Mouse (Mus musculus) CD8-positive naive resting alpha-beta T cell, adult 2 months (primary cell): ENCODE results near the gene Rpl9-ps6.
"Not testable (repeated sequence)": the region's sequence is repeated elsewhere in the genome, so short reads cannot be mapped to it uniquely, and the experiment has no call there.

Experiments used
- DNase-seq, 2 experiments: peaks; one replicate each; pipeline ENCODE4 v3.0.0; 2022; ENCODE audit warnings: low read depth in 2 of 2, low spot score in 2 of 2

The Rpl9-ps6 gene

GRCm38 (mm10) chr19:32481511-32481910 is 15.1 kb upstream of the Rpl9-ps6 start:
- no peak for DNase-seq

GRCm38 (mm10) chr19:32480791-32481442 is 14.5 kb upstream of the Rpl9-ps6 start:
- DNase-seq: no peak

- no peak for DNase-seq
These were observed 13.9 kb upstream of the Rpl9-ps6 start for GRCm38 (mm10) chr19:32480255-32480654.

GRCm38 (mm10) chr19:32476712-32477052 is 10.3 kb upstream of the Rpl9-ps6 start:
- no peak for DNase-seq

- no peak for DNase-seq
These were observed 9.8 kb upstream of the Rpl9-ps6 start for GRCm38 (mm10) chr19:32476016-32476711.

- DNase-seq: no peak
These were observed 4.3 kb upstream of the Rpl9-ps6 start for GRCm38 (mm10) chr19:32470570-32471263.

- peak; percentile 46 to 67 for DNase-seq
These were observed 3.7 kb upstream of the Rpl9-ps6 start for GRCm38 (mm10) chr19:32470059-32470497.

GRCm38 (mm10) chr19:32467325-32467724 is 947 bp upstream of the Rpl9-ps6 start:
- DNase-seq: no peak

- DNase-seq: no peak
These were observed 1.1 kb downstream of the Rpl9-ps6 start for GRCm38 (mm10) chr19:32465228-32465627.

GRCm38 (mm10) chr19:32463037-32463436 is 3.3 kb downstream of the Rpl9-ps6 start:
- no peak for DNase-seq

- not testable (repeated sequence) for DNase-seq
These were observed 8.7 kb downstream of the Rpl9-ps6 start for GRCm38 (mm10) chr19:32457631-32458030.

GRCm38 (mm10) chr19:32456744-32457143 is 9.6 kb downstream of the Rpl9-ps6 start:
- DNase-seq: no peak

GRCm38 (mm10) chr19:32452231-32452630 is 14.1 kb downstream of the Rpl9-ps6 start:
- no peak for DNase-seq

- DNase-seq: no peak
These were observed 17.4 kb downstream of the Rpl9-ps6 start for GRCm38 (mm10) chr19:32448931-32449330.

- peak; percentile 35 to 59 for DNase-seq
These were observed 24.8 kb downstream of the Rpl9-ps6 start for GRCm38 (mm10) chr19:32441568-32441967.

- DNase-seq: no peak
These were observed 27.0 kb downstream of the Rpl9-ps6 start for GRCm38 (mm10) chr19:32439356-32439755.

- no peak for DNase-seq
These were observed 40.5 kb downstream of the Rpl9-ps6 start for GRCm38 (mm10) chr19:32425856-32426255.

- no peak for DNase-seq
These were observed 41.7 kb downstream of the Rpl9-ps6 start for GRCm38 (mm10) chr19:32424706-32425105.

- DNase-seq: no peak
These were observed 47.3 kb downstream of the Rpl9-ps6 start for GRCm38 (mm10) chr19:32419069-32419468.

GRCm38 (mm10) chr19:32416692-32417317 is 49.6 kb downstream of the Rpl9-ps6 start:
- no peak for DNase-seq
